Mouse (Mus musculus): ENCODE data around the gene Ascc3. TPM values are rescaled to one million over a fixed set of nuclear protein-coding genes. Genes with fewer than 3 reads are reported as not detected.

The Ascc3 gene
- polyA plus RNA-seq, 1 experiment: 17.8 TPM

GRCm38 (mm10) chr10:50897530-50898471, 305.3 kb downstream of the Ascc3 start:
- H3K4me3 ChIP-seq (replicated peaks; ENCODE audit: extremely low read depth, low read depth, low read length): no peak overlapping the region
- peaks cover 2% of the 10 kb centered on the region; the same call in 1 of the 2 replicates for H3K4me1 ChIP-seq (ENCODE audit: control insufficient read depth, insufficient read depth, low read length)
- 9% methylated on average over 32 of the region's 32 CpGs for WGBS
- no peak for TF ChIP-seq CTCF (IDR thresholded peaks at IDR 0.05; ENCODE audit: insufficient read depth, low read length)
- TF ChIP-seq POLR2A (IDR thresholded peaks at IDR 0.05; ENCODE audit: borderline replicate concordance, extremely low read depth, low read depth, low read length): no peak
- no peak for DNase-seq

GRCm38 (mm10) chr10:50898621-50899020, 306.2 kb downstream of the Ascc3 start:
- H3K4me3 ChIP-seq (replicated peaks; ENCODE audit: extremely low read depth, low read depth, low read length): no peak overlapping the region
- WGBS: 38% methylated on average over 2 of the region's 2 CpGs
- TF ChIP-seq CTCF (IDR thresholded peaks at IDR 0.05; ENCODE audit: insufficient read depth, low read length) (no peak), POLR2A (IDR thresholded peaks at IDR 0.05; ENCODE audit: borderline replicate concordance, extremely low read depth, low read depth, low read length) (no peak)
- no peak for DNase-seq
- peaks cover 2% of the 10 kb centered on the region; the same call in 1 of the 2 replicates for H3K4me1 ChIP-seq (ENCODE audit: control insufficient read depth, insufficient read depth, low read length)

- Histone ChIP-seq H3K4me1 (ENCODE audit: control insufficient read depth, insufficient read depth, low read length) (no peaks in the 10 kb centered on the region), H3K4me3 (replicated peaks; ENCODE audit: extremely low read depth, low read depth, low read length) (no peak overlapping the region)
- DNase-seq: no peak
- no peak for TF ChIP-seq CTCF (IDR thresholded peaks at IDR 0.05; ENCODE audit: insufficient read depth, low read length)
- no peak for TF ChIP-seq POLR2A (IDR thresholded peaks at IDR 0.05; ENCODE audit: borderline replicate concordance, extremely low read depth, low read depth, low read length)
- 5% methylated on average over 21 of the region's 21 CpGs for WGBS
These were observed 307.6 kb downstream of the Ascc3 start for GRCm38 (mm10) chr10:50899846-50900745.
